Mouse (Mus musculus): ENCODE results near the gene Enpp3.

GRCm38 (mm10) chr10:24869760-24870290 is 27.2 kb upstream of the Enpp3 start, which contains the start of gene Med23:
- 0 out of 2 replicates have a peak, but pooled peaks have one; percentile 44 for TF ChIP-seq CHD2 (IDR thresholded peaks at IDR 0.05; ENCODE audit: low read depth, low read length)
- peak; percentile 67; the same call in 1 of the 2 replicates for TF ChIP-seq ZC3H11A (IDR thresholded peaks at IDR 0.05; ENCODE audit: borderline replicate concordance, low read depth, low read length)
- peak; percentile 33; the same call in 1 of the 2 replicates for TF ChIP-seq MAFK (IDR thresholded peaks at IDR 0.05; ENCODE audit: insufficient read depth, low read depth, low read length)
- 0 out of 2 replicates have a peak, but pooled peaks have one; percentile 12 for TF ChIP-seq ZNF384 (IDR thresholded peaks at IDR 0.05; ENCODE audit: low read depth, low read length)
- TF ChIP-seq HCFC1 (IDR thresholded peaks at IDR 0.05; ENCODE audit: borderline replicate concordance, insufficient read depth, low read length), result peak; percentile 90

Measured in ES-E14 (cell line).